Mouse (Mus musculus) testis, adult 2 months (tissue): ENCODE results near the gene Ptprd.

Experiments used
- CTCF ChIP-seq: fragments of 200-500 bp; IDR thresholded peaks from 2 replicates; pipeline ENCODE4 v1.5.1; 2012; ENCODE audit warnings: low read depth, mild to moderate bottlenecking, inconsistent platforms, low read length, moderate library complexity; ENCODE audit not compliant: control insufficient read depth, insufficient read depth, insufficient replicate concordance
- POLR2A ChIP-seq: fragments of 200-500 bp; IDR thresholded peaks from 2 replicates; pipeline ENCODE4 v1.6.1; 2012; ENCODE audit warnings: low read depth, mild to moderate bottlenecking, inconsistent platforms, low read length, moderate library complexity; ENCODE audit not compliant: control insufficient read depth

GRCm38 (mm10) chr4:76812138-76812537, 1399.6 kb downstream of the Ptprd start:
- TF ChIP-seq CTCF (no peak), POLR2A (no peak)
